Mouse (Mus musculus) 416B (cell line): ENCODE results near the gene Vsig2.

ENCODE experiments used
- DNase-seq: peaks from one replicate; pipeline ENCODE4 v3.0.0; 2011; ENCODE audit warnings: low read depth

The Vsig2 gene

DNA sequence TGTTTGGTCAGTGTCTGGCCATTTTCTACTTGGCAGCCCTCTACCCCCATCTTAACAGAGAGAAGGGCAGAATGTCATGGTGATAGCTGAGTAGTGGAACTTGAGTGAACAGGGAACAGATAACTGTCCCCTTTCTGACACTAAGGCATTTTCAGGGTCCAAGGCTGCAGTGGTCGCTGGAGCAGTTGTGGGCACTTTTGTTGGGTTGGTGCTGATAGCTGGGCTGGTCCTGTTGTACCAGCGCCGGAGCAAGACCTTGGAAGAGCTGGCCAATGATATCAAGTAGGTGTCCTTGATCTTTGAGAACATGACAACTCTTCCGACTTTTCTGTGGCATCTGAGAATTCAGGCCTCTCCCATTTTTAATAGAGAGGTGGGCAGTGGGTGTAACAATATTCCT lies 2.2 kb upstream of the Vsig2 start:
- DNase-seq: no peak

DNA sequence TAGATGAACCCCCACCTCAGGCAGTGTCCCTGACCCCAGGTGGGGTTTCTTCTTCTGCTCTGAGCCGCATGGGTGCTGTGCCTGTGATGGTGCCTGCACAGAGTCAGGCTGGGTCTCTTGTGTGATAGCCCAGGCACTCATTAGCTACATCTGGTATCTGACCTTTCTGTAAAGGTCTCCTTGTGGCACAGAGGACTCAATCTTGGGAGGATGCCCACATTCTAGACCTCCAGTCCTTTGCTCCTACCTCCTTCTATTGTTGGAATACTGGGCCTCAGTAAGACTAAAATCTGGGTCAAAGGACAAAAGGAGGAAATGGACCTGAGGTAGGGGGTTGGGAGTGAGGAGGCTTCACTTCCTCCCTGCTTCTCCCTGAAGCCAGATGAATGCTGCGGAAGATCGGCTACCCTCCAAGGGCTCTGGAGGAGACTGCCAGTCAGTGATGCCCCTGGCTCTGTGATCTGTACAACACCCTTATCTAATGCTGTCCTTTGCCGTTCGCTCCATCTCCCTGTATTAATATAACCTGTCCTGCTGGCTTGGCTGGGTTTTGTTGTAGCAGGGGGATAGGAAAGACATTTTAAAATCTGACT lies 1.3 kb upstream of the Vsig2 start:
- no peak for DNase-seq

DNA sequence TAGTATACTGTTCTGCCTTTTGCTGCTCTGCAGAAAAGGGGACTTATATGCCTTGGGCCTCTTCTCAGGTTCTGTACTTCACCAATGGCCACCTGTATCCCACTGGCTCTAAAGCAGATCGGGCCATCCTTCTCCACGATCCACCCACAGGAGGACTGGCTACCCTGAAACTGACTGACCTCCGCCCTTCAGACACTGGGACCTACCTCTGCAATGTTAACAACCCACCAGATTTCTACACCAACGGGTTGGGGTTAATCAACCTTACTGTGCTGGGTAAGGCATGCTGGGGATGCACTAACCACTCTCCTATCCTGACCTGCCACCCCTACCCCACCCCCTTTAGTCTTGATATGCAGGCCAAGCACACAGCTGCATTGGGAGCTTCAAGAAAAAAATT lies 1.2 kb downstream of the Vsig2 start:
- DNase-seq: no peak

DNA sequence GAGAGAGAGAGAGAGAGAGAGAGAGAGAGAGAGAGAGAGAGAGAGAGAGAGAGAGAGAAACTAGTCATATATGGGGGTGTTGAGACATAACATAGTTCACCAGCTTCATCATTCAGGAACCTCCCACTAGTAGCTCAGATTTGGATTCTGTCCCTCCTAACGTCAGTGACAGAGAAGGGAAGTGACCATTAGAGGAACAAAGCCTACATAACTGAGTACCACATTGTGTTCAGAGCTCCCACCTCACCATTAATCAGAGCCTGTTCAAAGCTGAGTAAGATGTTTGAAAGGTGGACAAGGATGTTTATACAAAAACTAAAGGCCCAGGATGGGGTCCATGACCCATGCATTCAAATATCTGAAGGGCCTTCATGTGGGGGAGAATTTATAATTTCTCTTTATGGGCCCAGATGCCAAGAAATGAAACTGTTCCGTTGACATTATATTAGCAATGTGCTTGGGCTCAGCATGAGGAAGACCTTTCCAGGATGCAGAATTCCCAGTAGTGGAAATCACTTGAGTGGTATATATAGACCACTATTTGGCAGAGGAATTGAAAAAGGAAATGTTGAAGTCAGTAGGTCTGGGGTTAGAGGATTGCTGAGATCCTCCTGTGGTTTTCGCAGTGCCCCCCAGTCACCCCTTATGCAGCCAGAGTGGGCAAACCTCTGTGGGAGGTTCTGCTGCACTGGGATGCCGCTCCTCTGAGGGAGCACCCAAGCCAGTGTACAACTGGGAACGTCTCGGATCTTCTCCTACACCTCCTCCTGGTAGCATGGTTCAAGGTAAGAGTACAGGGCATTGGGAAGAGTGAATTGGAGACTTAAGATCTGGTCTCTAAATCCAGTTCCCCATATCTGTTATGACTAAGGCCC lies 1.9 kb downstream of the Vsig2 start:
- DNase-seq: no peak

DNA sequence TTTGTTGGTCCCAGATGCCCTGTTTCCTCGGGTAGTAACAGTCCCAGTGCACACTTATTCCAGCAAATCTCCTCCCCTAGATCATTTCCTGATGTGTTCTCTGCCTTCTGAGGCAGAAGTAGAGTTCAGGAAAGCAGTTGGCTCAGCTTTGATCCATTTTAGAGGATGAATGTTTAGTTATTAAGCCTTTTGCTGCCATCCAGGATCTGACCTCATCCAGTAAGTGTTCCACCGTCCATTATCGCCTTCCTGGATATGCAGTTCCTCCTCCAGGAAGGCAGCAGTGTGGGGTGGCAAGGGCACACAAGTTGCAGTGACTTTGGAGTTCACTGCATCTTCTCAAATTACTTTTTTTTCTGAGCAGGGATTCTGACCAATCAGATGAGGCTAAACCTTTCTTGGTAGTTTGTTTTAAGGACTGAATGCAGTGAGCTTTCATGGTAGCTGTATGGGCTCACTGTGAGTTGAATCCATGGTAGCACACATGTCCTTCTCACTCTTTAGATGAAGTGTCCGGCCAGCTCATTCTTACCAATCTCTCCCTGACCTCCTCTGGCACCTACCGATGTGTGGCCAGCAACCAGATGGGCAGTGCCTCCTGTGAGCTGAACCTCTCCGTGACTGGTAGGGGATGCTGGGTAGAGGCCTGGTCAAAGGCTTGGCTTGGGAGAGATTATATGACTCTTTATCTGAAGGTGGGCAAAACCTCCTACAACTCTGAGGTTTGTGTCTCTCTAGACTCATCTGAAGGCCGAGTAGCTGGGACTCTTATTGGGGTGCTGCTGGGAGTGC lies 3.0 kb downstream of the Vsig2 start:
- DNase-seq: peak; percentile 33

DNA sequence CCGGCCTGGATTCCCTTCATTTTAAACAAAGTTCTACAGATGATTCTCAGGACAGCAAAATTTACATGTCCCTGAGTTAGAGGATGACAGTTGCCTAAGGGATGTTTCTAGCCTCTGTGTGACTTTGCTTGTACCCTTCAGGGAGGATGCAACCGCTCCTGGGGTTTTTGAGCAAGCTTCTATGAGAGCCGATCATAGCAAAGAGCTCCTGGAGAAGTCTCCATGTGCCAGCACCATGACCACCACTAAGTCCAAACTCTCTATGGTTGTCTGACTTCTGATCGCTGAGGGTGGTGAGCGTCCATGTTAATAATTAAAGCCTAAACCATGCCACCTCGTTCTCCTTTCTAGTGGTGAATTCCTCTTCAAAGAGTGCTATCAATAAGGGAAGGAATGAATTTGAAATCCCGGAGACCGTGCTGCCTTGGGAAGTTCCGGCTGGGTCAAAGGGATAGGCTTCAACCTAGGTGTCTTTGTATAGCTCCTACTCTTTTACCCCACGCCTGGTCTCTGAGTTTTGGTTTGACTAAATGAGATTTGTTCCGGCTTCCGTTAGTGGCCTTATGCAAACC lies 4.9 kb downstream of the Vsig2 start:
- no peak for DNase-seq

DNA sequence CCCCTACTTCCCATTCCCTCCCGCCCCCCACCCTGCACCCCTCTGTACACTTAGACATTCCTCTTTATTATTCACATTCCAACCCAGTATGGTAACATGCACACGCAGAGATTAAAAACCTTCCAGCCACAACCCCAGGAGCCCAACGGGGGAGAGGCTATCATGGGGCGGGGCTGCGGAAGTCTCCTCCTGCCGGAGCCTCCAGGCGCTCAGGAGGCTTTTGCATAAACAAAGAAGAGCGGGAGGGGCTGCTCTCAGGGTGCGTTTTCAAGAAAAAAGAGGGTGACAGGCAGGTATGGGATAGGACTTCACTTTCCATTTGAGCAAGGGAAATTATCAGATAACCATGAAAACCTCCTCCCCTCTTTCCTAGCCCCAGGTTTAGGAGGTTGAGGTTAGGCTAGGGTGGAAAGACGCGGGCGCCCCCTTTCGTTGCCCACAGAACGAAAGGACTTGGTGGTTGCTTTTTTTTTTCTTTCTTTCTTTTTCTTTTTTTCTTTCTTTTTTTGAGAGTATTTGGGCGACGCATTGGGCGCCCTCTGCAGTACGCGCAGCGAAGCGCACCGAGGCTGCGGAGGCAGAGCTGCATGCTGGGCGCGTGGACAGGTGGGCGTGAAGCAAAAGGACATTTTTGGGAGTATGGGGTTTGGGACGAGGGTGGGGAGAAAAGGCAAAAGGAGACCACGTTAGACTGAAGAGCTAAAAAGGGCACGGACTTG lies 5.6 kb downstream of the Vsig2 start:
- DNase-seq: no peak

DNA sequence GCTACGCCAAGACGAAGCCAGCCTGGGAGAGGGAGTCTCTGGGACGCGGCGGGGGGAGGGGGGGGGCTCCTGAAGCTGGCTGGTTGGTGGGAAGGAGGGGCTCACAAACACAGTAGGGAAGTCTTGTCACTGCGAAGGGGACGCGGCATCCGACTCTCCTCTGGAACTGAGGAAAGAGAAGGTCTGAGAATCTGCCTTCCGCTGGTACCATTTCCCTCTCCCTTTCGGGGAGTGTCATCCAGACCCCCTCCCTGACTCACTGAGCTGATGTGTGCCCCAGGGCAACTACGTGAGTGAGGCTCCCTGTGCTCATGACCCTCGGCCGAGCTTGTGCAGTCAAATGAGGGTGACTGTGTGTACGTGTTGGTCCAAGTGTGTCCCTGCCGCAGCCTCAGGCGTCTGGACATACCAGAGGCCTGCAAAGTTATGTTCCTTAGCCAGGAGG lies 6.1 kb downstream of the Vsig2 start:
- no peak for DNase-seq

DNA sequence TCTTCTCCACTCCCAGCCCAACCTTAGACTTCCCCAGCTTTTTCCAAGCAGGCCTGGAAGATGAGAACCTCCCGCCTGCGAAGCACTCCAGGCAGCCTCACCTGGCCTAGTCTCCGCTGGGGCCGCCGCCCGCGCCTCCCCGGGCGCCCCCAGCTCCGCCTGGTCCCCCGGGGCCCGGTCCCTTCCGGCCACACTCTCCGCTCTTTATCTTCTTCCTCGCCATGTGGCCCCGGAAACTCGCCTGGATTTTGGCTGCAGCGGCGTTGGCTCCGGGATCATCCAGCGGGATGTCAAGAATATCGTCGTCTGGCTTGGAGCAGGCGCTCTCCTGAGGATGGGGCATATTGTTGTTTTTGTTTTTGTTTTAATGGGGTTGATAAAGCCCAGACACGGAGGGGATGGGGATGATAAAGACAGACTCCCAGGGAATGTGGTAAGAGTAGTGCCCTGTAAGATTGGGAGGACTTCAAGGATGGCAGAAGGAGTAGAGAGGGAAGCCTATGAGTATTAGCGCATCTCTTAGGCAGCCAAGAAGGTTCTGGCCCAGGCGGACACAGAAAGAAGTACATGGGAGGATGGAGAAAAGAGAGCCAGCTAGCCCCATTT lies 6.9 kb downstream of the Vsig2 start:
- no peak for DNase-seq

DNA sequence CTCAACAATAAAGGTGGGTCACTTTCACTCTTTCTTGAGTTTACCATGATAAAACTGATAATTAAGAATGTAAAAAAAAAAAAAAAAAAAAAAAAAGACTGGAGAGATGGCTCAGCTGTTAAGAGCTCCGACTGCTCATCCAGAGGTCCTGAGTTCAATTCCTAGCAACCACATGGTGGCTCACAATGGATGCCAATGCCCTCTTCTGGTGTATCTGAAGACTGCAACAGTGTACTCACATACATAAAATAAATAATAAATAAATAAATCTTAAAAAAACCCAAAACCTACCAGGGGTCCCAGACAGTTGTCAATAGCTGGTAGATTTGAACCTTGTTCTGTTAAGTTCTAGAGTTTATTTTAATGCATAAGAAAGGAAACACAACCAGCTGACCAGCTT lies 7.8 kb downstream of the Vsig2 start:
- DNase-seq: peak; percentile 44

DNA sequence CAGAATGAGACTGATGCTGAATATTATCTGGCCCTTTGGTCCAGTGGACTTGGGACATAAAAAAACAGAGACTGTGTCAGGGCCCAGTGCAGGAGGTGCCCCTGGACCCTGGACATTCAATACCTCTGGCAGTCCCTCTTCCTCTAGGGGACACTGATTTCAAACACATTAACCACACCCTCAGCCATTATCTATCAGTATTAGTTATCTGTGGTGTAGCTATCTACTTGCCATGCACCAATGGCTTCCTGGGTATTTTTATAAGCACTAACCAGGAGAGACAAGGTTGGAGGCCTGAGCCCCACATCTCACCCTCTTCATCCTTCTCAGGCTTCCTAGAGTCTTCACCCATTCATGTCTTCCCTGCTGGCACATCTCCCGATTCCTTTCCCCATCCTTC lies 11.4 kb downstream of the Vsig2 start:
- no peak for DNase-seq

DNA sequence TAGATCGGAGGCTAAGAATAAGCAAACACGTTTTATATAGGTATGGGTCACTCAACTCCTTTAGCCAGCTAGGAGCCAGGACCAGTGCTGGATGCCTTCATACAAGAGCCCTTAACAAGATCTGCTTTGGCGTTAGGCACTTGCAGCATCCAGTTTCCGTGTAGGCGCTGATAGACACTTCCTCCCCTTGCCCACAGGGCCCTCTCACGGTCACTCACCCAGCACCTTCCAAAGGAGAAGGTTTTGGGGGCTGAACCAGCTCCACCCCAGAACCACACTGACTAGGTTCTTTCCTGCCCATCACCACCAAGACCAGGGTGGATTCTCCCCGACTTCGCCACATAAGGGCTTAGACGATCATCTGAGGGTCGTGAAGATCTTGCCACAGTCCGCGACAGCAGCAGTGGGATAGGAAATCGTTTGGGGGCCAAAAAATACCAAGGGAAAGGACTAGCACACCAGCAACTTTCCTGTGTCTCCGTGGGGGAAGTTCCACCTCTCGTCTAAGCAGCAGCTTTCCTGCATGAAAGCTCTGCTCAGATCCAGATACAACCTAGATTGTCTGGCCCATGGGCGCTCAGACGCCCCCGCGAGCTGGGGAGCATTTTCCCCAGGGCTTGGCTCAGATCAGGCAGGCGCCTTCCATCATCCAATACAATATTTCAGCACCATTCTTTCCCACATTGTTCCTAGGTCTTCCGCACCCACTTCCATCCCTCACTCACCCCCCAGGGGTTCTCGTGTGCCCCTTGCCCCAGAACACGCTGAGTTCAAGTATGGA lies 12.9 kb downstream of the Vsig2 start:
- peak; percentile 73 for DNase-seq

DNA sequence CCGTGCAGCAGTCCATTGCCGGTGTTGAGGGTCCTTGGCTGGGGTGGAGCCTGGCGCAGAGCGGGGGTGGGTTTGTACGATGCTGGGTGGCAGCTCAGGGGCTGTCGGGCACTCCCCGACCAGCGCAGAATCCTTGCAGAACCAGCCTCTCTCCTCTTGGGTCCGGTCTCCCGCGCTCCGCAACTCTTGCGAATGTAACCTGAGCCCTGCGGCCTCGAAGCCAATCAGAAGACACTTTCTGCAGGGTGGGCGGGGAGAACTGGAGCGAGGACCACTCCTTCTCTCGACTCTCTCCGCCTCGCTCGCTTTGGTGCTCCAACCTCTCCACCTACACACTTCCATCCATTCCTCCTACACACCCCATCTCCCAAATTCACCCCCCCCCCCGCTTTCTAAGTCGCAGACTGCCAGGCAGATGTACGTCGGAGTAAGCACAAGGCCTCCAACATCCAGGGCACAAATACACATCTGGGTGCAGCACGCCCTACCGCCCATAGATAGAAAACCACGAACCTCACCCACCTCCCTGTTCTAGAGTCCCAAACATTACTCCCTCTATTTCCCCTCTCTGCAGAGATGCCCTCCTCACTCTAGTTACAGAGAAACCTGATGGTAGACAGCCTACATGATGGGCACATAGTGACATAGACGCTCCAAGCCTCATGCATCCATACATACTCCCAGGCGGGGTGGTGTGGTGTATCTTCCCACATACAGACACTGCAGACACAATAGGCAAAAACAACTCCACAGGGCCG lies 13.7 kb downstream of the Vsig2 start, which contains the start of gene Nrgn:
Nrgn (minus strand) TSS at position 369 of the 758 bp plus-strand sequence.
- peak; percentile 91 for DNase-seq

DNA sequence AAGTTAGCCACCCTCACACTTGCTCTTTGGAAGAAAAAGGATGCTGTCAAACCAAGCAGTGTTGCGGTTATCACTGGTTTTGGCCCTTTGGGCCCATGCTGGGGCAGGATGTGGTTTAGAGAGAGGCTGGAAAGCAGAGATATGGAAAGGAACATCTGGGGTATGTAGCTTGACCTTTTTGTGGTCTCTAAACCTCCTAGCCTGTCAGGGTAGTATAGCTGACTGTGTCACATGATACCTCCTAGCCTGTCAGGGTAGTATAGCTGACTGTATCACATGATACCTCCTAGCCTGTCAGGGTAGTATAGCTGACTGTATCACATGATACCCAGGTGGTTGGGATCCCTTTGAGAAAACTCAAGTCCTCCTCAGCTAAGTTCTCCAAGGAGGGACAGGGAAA lies 15.2 kb downstream of the Vsig2 start:
- DNase-seq: peak; percentile 98

DNA sequence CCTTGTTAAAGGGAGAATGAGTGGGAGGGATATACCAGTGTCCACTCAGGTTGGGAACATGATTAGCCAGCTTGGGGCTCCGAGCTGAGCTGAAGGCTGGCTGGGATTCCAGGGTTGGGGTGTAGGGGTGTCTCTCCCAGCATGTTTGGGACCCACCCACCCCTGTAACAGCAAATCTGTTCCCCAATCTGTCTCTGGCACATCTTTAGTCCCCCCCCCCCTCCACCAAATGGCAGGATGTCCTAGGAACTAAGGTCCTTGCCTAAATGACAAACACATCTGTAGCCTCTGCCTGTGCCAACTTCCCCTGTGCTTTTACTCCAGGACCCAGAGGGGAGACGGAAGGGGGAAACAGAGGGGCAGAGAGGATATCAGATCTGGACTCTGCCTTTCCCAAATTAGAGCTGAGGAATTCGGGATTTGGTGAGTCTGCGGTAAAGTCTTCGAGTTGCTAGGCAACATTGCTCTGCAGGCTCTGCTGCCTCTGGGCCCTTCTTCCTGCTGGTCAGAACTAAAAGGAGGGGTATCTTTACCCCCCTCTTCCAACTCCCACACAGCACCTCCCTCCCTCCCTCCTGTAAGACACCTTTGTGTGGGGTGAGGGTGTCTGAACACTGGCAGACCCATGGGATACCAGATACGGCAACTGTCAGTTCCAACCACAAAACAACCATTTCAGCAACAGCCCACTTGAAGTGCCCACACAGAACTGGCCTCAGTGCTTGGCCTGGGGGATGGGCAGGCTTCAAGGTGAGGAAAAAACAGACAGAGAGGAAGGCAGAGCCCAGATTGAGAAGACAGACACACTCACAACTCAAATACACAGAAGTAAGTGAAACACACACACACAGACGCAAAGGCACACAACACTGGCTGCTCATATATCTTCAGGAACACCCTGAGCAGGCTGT lies 16.0 kb downstream of the Vsig2 start, which contains the start of gene Siae:
Siae (plus strand) TSS at position 861 of the 911 bp plus-strand sequence.
- DNase-seq: no peak

DNA sequence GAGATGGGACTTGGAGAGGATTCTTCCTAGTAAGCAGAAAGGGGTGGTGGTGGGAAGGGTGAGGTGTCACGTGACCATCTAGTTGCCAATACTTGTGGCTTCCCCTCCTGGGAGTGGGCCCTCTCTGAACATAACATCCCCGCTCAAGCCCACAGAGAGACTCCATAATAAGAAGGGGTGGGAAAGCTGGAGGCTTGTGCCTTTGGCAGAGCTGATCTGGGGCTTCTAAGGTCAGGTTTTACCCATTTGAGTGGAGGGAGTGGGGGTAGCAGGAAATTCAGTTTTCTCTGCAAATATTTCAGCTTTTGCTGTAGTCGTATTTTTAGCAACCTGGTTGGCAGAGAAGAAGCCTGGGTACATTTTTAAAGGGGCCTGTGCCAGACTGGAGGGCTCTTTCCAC lies 17.3 kb downstream of the Vsig2 start:
- DNase-seq: no peak

DNA sequence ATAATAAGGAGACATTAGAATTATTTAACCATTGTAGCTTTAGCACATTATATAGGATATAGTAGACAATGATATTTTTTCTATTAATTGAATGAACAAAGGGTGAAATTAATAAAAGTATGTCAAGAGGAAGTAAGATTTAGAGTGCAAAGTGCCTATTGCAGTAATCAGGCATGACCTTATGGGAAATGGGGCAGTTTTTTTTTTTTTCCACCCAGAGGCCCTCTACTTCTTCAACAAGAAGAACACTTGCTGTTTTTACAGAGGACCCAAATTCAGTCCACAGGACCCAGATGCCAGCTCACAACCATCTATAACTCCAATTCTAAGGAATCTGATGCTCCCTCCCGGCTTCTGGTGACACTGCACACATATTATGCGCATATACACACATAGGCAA lies 21.6 kb downstream of the Vsig2 start:
- DNase-seq: no peak

DNA sequence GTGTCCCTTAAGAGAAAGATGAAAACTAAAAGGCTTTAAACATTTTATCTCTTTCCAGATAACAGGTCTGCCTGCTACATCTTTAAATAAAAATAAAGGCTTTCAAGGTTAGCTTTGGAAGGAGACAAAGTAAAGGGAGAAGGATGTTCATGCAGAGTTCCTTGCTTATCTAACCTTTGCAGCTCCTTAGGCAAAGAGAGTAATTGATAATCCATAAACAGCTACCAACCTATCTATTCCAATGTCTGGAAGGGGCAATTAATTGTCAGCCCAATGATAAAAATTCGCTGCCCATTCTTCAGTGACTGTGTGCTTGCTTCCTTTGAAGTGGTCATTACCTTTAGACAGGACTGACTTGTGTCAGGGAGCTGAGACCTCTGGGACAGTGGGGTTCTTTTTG lies 24.8 kb downstream of the Vsig2 start:
- DNase-seq: no peak

DNA sequence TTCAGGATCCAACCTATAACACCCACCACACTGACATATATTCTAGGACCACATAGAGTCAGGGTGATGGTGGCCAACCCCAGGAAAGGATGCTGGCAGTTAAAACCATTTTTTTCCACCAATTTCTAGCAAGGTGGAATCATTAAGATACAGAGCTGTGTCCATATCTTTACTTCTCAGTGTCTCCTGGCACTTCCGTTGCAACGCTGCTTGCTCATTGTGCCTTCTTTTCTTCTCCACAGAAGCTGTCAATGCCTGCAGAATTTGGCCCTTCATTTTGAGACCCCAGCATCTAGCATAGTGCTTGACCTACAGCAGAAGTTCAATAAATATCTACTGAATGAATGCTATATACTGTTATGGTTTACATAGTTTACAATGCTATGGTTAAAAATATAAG lies 28.0 kb downstream of the Vsig2 start:
- DNase-seq: no peak
